ENCODE assay signal across 28 mouse cellular contexts in the genomic region with DNA sequence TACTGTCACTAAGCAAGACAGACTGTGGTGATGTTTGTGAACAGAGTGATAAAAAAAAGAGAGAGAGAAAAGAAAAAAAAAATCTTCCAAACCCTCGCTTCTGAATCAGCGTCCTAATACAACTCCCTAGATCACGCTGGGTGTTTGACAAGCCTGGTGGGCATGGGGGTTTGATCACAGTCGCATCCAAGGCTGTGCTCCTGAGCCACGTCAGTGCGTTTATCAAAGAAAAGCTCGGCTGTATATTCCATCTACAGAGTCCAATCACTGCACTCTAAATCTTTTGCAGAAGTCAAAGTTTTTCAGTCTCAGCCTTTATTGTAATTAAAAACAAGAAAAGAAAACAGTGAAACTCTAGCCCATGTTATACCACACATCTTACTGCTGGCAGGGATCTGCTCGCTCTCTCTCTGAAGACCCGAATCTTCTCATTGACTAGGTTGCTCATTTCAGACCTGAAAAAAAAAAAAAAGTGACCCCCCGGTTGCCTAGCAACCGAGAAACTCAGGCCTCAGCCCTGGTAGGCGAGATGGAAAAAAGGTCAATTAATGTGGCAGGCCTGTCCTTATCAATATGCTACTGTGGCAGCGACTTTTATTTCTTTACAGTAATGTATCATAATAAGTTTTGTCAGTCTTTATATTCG.
A peak's percentile ranks its signal among the peaks of the same experiment; 100 is the strongest.
DNase-seq lines count a peak whose midpoint lies in the region; ATAC-seq and TF ChIP-seq lines count a peak whose summit lies in the region.
"Had no signal": no experiment of that assay in that cellular context is flagged by ENCODE, and none has a peak within 500 bp of the region (broad histone marks: within the 10 kb centered on the region; RNA-seq: fewer than 3 reads in every experiment).

No protein-coding gene starts in this region.

- no peak for TF ChIP-seq POLR2A in brain, embryonic 14.5 days (IDR thresholded peaks at IDR 0.05; ENCODE audit: borderline replicate concordance, extremely low read depth, insufficient read depth, insufficient read length, poor library complexity, severe bottlenecking)

- DNase-seq in ES-E14 (ENCODE audit: low read depth, low spot score) = no peak
- DNase-seq in brain, embryonic 14.5 days (ENCODE audit: low read depth) = peak; percentile 56
- DNase-seq in urinary bladder, postnatal 14 days (ENCODE audit: low spot score) = no peak
- no peak for DNase-seq in right cerebral cortex, postnatal 14 days
- no peak for DNase-seq in kidney, postnatal 25 days
- DNase-seq: adrenal gland, postnatal 10 days; cerebellum, adult 11 months; cerebellum, postnatal 14 days; gastrocnemius, adult 2 months; heart, adult 11 months; heart, postnatal 14 days; kidney, adult 8-10 months; kidney, postnatal 36 days; lung, adult 18-20 months; lung, postnatal 14 days; right cerebral cortex, postnatal 4 days; thymus, postnatal 36 days had no signal

- H3K4me1 ChIP-seq in ES-E14 (ENCODE audit: control insufficient read depth in 2 of 2, insufficient read depth in 2 of 2, low read length in 2 of 2, poor library complexity in 1 of 2) = no peaks in the 10 kb centered on the region
- H3K4me1 ChIP-seq in hindbrain, embryonic 16.5 days (ENCODE audit: control insufficient read depth, insufficient read depth, low read depth, low read length) = no peaks in the 10 kb centered on the region; the same call in 1 of the 2 replicates
- peaks cover 25% of the 10 kb centered on the region for H3K4me1 ChIP-seq in midbrain, embryonic 15.5 days
- H3K4me1 ChIP-seq: heart, embryonic 12.5 days had no signal

- 25% methylated on average over 14 of the region's 14 CpGs for WGBS in hindbrain, embryonic 16.5 days
- WGBS in midbrain, embryonic 15.5 days = 23% methylated on average over 14 of the region's 14 CpGs

- H3K27me3 ChIP-seq in hindbrain, embryonic 16.5 days (replicated peaks; ENCODE audit: control insufficient read depth, insufficient read depth, low read length) = no peaks in the 10 kb centered on the region
- no peaks in the 10 kb centered on the region for H3K27me3 ChIP-seq in midbrain, embryonic 15.5 days (replicated peaks)
- H3K27me3 ChIP-seq: embryonic facial prominence, embryonic 12.5 days; heart, embryonic 12.5 days; neural tube, embryonic 15.5 days had no signal

- no peaks in the 10 kb centered on the region for H3K36me3 ChIP-seq in ES-E14 (ENCODE audit: control insufficient read depth, insufficient read depth, low read length, poor library complexity, severe bottlenecking)
- H3K36me3 ChIP-seq in hindbrain, embryonic 16.5 days (ENCODE audit: control insufficient read depth, insufficient read depth, low read length) = no peaks in the 10 kb centered on the region
- H3K36me3 ChIP-seq in midbrain, embryonic 15.5 days (replicated peaks) = no peaks in the 10 kb centered on the region
- H3K36me3 ChIP-seq: embryonic facial prominence, embryonic 12.5 days; heart, embryonic 12.5 days; neural tube, embryonic 15.5 days had no signal

- no peak overlapping the region for H3K4me3 ChIP-seq in ES-E14 (ENCODE audit: insufficient read depth in 1 of 2, low read depth in 1 of 2, low read length in 2 of 2, poor library complexity in 1 of 2, severe bottlenecking in 1 of 2)
- H3K4me3 ChIP-seq in hindbrain, embryonic 16.5 days (ENCODE audit: low read length) = no peak overlapping the region
- no peak overlapping the region for H3K4me3 ChIP-seq in midbrain, embryonic 15.5 days
- H3K4me3 ChIP-seq: embryonic facial prominence, embryonic 12.5 days; erythroblast, embryonic 14.5 days; gastrocnemius, adult 2 months; heart, embryonic 12.5 days; left cerebral cortex, adult 2 months; neural tube, embryonic 15.5 days had no signal

- no peaks in the 10 kb centered on the region for H3K9me3 ChIP-seq in ES-E14 (ENCODE audit: control insufficient read depth, insufficient read depth, low read depth, low read length)
- H3K9me3 ChIP-seq in hindbrain, embryonic 16.5 days (ENCODE audit: control insufficient read depth, low read length) = no peaks in the 10 kb centered on the region
- H3K9me3 ChIP-seq in midbrain, embryonic 15.5 days = no peaks in the 10 kb centered on the region
- H3K9me3 ChIP-seq: embryonic facial prominence, embryonic 12.5 days; heart, embryonic 12.5 days; neural tube, embryonic 15.5 days had no signal

- in situ Hi-C loops in ES-E14 (cut with MboI; ENCODE audit: low sequenced_read_pairs in 2 of 2, unreplicated experiment in 2 of 2) = no loop called here

- TF ChIP-seq CTCF in brain, embryonic 14.5 days (IDR thresholded peaks at IDR 0.05; ENCODE audit: borderline replicate concordance, extremely low read depth, insufficient read depth, insufficient read length) = no peak

- H3K9ac ChIP-seq in ES-E14 (ENCODE audit: insufficient read depth, low read depth, low read length, poor library complexity, severe bottlenecking) = no peak overlapping the region
- H3K9ac ChIP-seq in hindbrain, embryonic 16.5 days (ENCODE audit: low read depth, low read length) = no peak overlapping the region
- H3K9ac ChIP-seq in midbrain, embryonic 15.5 days = no peak overlapping the region
- H3K9ac ChIP-seq: embryonic facial prominence, embryonic 12.5 days; heart, embryonic 12.5 days; neural tube, embryonic 15.5 days had no signal

- ATAC-seq in hindbrain, embryonic 16.5 days = peak; percentile 42; the same call in 1 of the 2 replicates
- peak; percentile 67 for ATAC-seq in midbrain, embryonic 15.5 days (replicated peaks)
- ATAC-seq: activated CD4-positive, CD25-positive, alpha-beta regulatory T cell, adult 4 months; inflammation-experienced regulatory T-cells, adult 6 months; Patski had no signal

- H3K4me2 ChIP-seq in hindbrain, embryonic 16.5 days (ENCODE audit: low read length) = no peak overlapping the region
- 0 out of 2 replicates have a peak overlapping the region, but pooled peaks have one; percentile 2 for H3K4me2 ChIP-seq in midbrain, embryonic 15.5 days
- H3K4me2 ChIP-seq: embryonic facial prominence, embryonic 12.5 days; heart, embryonic 12.5 days; liver, embryonic 11.5 days; neural tube, embryonic 15.5 days had no signal

- no peak overlapping the region for H3K27ac ChIP-seq in ES-E14 (ENCODE audit: insufficient read depth, low read depth, low read length, poor library complexity, severe bottlenecking)
- H3K27ac ChIP-seq in hindbrain, embryonic 16.5 days (ENCODE audit: low read depth, low read length) = no peak overlapping the region
- no peak overlapping the region for H3K27ac ChIP-seq in midbrain, embryonic 15.5 days
- H3K27ac ChIP-seq: embryonic facial prominence, embryonic 12.5 days; gastrocnemius, adult 2 months; left cerebral cortex, adult 2 months; neural tube, embryonic 15.5 days had no signal

TF ChIP-seq in ES-E14, 5 proteins besides CTCF, POLR2A, EP300 and RAD21:
- no peak for TF ChIP-seq ZC3H11A (IDR thresholded peaks at IDR 0.05; ENCODE audit: borderline replicate concordance, low read depth, low read length)
- TF ChIP-seq MAFK (IDR thresholded peaks at IDR 0.05; ENCODE audit: insufficient read depth, low read depth, low read length) = no peak
- TF ChIP-seq CHD2 (IDR thresholded peaks at IDR 0.05; ENCODE audit: low read depth, low read length) = no peak
- peak; percentile 87 for TF ChIP-seq ZNF384 (IDR thresholded peaks at IDR 0.05; ENCODE audit: low read depth, low read length)
